Mouse (Mus musculus): ENCODE data around the gene Usp9x. TPM values are rescaled to one million over a fixed set of nuclear protein-coding genes. Genes with fewer than 3 reads are reported as not detected.

The Usp9x gene
- total and polyA plus RNA-seq, 3 experiments: 56.3 to 64.5 (median 62.8) TPM

GRCm38 (mm10) chrX:13025286-13025685, 46.0 kb upstream of the Usp9x start:
- no peak for DNase-seq (ENCODE audit: extremely low read depth)
- no peaks in the 10 kb centered on the region for H3K9me3 ChIP-seq (replicated peaks; ENCODE audit: low read length)
- no peaks in the 10 kb centered on the region for H3K79me2 ChIP-seq (replicated peaks; ENCODE audit: control insufficient read depth, extremely low read depth, insufficient read depth, poor library complexity, severe bottlenecking)
- no peaks in the 10 kb centered on the region for H3K36me3 ChIP-seq (replicated peaks in 1 of 2; ENCODE audit: control insufficient read depth in 1 of 2, insufficient read depth in 1 of 2, low read length in 1 of 2)
- TF ChIP-seq USF2 (conservative IDR thresholded peaks at IDR 0.05; ENCODE audit: low read depth, low read length): no peak
- TF ChIP-seq UBTF (IDR thresholded peaks at IDR 0.05; ENCODE audit: low read depth, low read length): no peak
- no peak for TF ChIP-seq PAX5 (IDR thresholded peaks at IDR 0.05; ENCODE audit: low read length)
- TF ChIP-seq IRF4 (IDR thresholded peaks at IDR 0.05; ENCODE audit: low read depth, low read length): no peak
- no peak for TF ChIP-seq SMC3 (IDR thresholded peaks at IDR 0.05; ENCODE audit: low read depth, low read length)
- no peak for TF ChIP-seq MAX (IDR thresholded peaks at IDR 0.05; ENCODE audit: low read length)
- TF ChIP-seq POLR2AphosphoS2 (IDR thresholded peaks at IDR 0.05; ENCODE audit: low read depth, low read length): no peak
- TF ChIP-seq EP300 (IDR thresholded peaks at IDR 0.05; ENCODE audit: low read length): no peak
- TF ChIP-seq NELFE (IDR thresholded peaks at IDR 0.05; ENCODE audit: low read depth, low read length): no peak
- no peak for TF ChIP-seq E2F4 (IDR thresholded peaks at IDR 0.05; ENCODE audit: insufficient replicate concordance, low read depth, low read length)
- TF ChIP-seq ELF1 (IDR thresholded peaks at IDR 0.05; ENCODE audit: low read depth, low read length): no peak
- no peak for TF ChIP-seq CHD1 (IDR thresholded peaks at IDR 0.05; ENCODE audit: low read depth, low read length)
- TF ChIP-seq GABPA (IDR thresholded peaks at IDR 0.05; ENCODE audit: insufficient replicate concordance, low read depth, low read length): no peak
- TF ChIP-seq KAT2A (IDR thresholded peaks at IDR 0.05; ENCODE audit: insufficient replicate concordance, low read length): no peak
- no peak overlapping the region for H3K27ac ChIP-seq (ENCODE audit: insufficient read depth, low read depth)
- no peak overlapping the region for H3K4me3 ChIP-seq (replicated peaks in 1 of 3; ENCODE audit: low read depth in 2 of 3, low read length in 2 of 3, poor library complexity in 1 of 3)
- no peaks in the 10 kb centered on the region for H3K4me1 ChIP-seq (ENCODE audit: control insufficient read depth in 1 of 2, insufficient read depth in 2 of 2)
- no peak overlapping the region for H3K4me2 ChIP-seq (ENCODE audit: insufficient read depth, low read depth, poor library complexity, severe bottlenecking)
- H3K9ac ChIP-seq (ENCODE audit: insufficient read depth, low read depth): no peak overlapping the region
- in situ Hi-C loops (cut with MboI; ENCODE audit: low pct_ligation_motif_present, low pct_unique_long_range_greater_than_20kb, low sequenced_read_pairs): no loop called here
- no peaks in the 10 kb centered on the region for H3K27me3 ChIP-seq (replicated peaks)
- dilution Hi-C loops (cut with MboI; ENCODE audit: extremely low pct_ligation_motif_present, extremely low pct_unique_long_range_greater_than_20kb, low sequenced_read_pairs): no loop called here

- H3K27me3 ChIP-seq (replicated peaks): no peaks in the 10 kb centered on the region
- H3K9ac ChIP-seq (ENCODE audit: insufficient read depth, low read depth): no peak overlapping the region
- in situ Hi-C loops (cut with MboI; ENCODE audit: low pct_ligation_motif_present, low pct_unique_long_range_greater_than_20kb, low sequenced_read_pairs) (no loop called here), dilution Hi-C loops (cut with MboI; ENCODE audit: extremely low pct_ligation_motif_present, extremely low pct_unique_long_range_greater_than_20kb, low sequenced_read_pairs) (no loop called here)
- H3K79me2 ChIP-seq (replicated peaks; ENCODE audit: control insufficient read depth, extremely low read depth, insufficient read depth, poor library complexity, severe bottlenecking): no peaks in the 10 kb centered on the region
- no peak overlapping the region for H3K27ac ChIP-seq (ENCODE audit: insufficient read depth, low read depth)
- no peak for TF ChIP-seq SIN3A (IDR thresholded peaks at IDR 0.05; ENCODE audit: low read length)
- TF ChIP-seq ZMIZ1 (IDR thresholded peaks at IDR 0.05; ENCODE audit: low read depth, low read length): no peak
- TF ChIP-seq JUND (conservative IDR thresholded peaks at IDR 0.05; ENCODE audit: low read depth, low read length): no peak
- no peak for TF ChIP-seq ZKSCAN1 (IDR thresholded peaks at IDR 0.05; ENCODE audit: borderline replicate concordance, low read depth, low read length)
- no peak for TF ChIP-seq POLR2A (IDR thresholded peaks at IDR 0.05; ENCODE audit: low read depth, low read length)
- TF ChIP-seq MXI1 (IDR thresholded peaks at IDR 0.05; ENCODE audit: low read depth, low read length): no peak
- TF ChIP-seq POLR2AphosphoS2 (IDR thresholded peaks at IDR 0.05; ENCODE audit: low read depth, low read length): no peak
- TF ChIP-seq MAZ (IDR thresholded peaks at IDR 0.05; ENCODE audit: low read depth, low read length): no peak
- TF ChIP-seq NRF1 (IDR thresholded peaks at IDR 0.05; ENCODE audit: low read depth, low read length): no peak
- no peak for TF ChIP-seq MAFK (IDR thresholded peaks at IDR 0.05; ENCODE audit: insufficient replicate concordance, low read length)
- no peak for TF ChIP-seq EP300 (IDR thresholded peaks at IDR 0.05; ENCODE audit: low read length)
- no peak for TF ChIP-seq RAD21 (IDR thresholded peaks at IDR 0.05; ENCODE audit: low read depth, low read length)
- no peak overlapping the region for H3K4me3 ChIP-seq (replicated peaks in 1 of 3; ENCODE audit: low read depth in 2 of 3, low read length in 2 of 3, poor library complexity in 1 of 3)
- DNase-seq (ENCODE audit: extremely low read depth): no peak
- H3K4me2 ChIP-seq (ENCODE audit: insufficient read depth, low read depth, poor library complexity, severe bottlenecking): no peak overlapping the region
- no peaks in the 10 kb centered on the region for H3K36me3 ChIP-seq (replicated peaks in 1 of 2; ENCODE audit: control insufficient read depth in 1 of 2, insufficient read depth in 1 of 2, low read length in 1 of 2)
- H3K4me1 ChIP-seq (ENCODE audit: control insufficient read depth in 1 of 2, insufficient read depth in 2 of 2): no peaks in the 10 kb centered on the region
- H3K9me3 ChIP-seq (replicated peaks; ENCODE audit: low read length): no peaks in the 10 kb centered on the region
Measured at GRCm38 (mm10) chrX:13028156-13028555, 43.1 kb upstream of the Usp9x start.

Measured in CH12.LX (cell line).